Mouse (Mus musculus): ENCODE measurements around the gene Atp11c.

Atp11c gene

DNA sequence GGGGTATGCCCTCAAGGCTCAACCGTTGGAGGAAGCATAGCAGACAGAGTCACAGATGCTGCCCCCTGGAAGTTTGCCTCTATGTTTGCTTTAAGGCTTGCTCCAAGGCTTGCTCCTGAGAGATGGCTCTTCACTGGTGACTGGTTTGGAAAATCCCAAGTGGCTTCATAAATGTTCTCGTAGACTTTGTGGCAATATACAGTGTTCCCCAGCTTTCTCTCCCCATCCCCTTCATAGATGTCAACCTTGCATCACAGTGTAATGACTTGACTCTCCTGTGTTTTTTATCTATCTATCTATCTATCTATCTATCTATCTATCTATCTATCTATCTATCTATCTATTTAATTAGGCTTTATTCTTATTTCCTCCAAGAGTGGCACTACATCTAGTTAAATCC lies at the start of gene Atp11c:
Atp11c (minus strand) TSS at position 101 of the 400 bp plus-strand sequence.
- no peak for DNase-seq (ENCODE audit: low spot score)

DNA sequence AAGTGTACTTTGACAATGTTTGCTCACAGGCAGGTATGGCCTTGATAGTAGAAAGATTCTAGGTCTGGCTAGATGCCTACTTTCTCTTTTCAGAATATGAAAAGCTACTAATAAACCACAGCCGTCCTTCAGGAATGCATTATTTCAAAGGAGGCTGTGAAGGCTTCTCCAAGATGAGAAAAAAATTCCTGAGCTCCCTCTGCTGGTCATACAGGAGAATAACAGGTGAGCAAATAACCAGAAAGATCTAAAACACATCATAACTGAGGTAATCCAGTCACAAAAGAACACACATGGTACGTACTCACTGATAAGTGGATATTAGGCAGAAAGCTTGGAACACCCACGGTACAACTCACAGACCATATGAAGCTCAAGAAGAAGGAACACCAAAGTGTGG lies 16.7 kb upstream of the Atp11c start:
- peak; percentile 2 for DNase-seq (ENCODE audit: low spot score)

DNA sequence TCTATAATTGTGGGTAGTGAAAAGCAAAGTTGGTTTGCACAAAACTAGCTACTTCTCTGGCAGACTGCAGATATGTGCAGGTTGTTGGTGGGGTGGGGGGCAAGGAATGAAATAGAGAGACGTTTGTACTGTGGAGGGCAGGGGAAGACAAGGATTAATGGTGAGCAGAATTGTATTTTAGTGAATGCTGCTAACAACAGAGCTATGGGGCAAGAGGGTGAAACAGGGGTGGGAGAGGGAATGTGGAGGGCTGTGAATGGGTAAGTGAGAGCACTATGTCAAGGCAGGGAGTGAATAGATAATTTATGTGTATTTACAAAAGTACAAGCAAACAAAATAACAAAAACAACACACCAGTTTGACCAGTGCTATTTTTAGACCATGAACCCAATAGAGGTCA lies 22.0 kb downstream of the Atp11c start:
- DNase-seq (ENCODE audit: low spot score), result no peak

DNA sequence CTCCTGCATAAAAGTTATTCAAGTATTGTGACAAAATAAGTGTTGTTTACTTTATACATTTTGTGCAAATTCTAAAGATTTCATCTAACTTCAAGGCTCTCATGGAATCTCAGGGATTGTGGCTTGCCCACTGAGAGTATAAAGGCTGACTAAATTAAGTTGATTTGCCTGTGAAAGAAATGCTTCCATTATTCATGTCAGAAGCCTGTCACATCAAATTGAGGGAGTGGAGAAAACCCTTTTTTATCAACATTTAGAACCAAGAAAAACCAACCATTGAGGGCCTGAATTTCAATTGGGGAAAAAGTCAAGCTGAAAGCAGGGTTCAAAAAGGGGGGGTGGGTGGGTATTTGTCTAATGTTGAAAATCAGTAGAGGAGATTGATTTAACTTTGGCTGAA lies 23.5 kb downstream of the Atp11c start:
- DNase-seq (ENCODE audit: low spot score), result no peak

DNA sequence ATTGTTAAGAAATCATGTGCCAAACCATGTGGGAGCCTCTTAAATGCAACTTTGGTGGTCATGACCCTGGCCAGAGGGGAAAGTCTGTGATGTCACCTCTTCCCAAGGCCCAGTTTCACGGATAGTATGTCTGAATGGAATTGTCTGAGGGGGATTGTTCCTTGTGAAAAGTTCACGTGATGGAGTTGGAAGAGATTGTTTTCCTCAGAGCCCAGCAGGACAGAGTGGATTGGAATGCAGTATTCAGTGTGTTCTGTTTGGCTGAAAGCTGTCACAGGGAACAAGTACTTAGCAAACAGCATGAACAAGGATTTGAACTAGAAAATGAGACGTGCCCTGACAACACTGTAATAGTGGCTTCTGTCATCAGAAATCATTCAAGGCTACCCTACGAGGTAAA lies 37.3 kb downstream of the Atp11c start:
- DNase-seq (ENCODE audit: low spot score), result no peak

DNA sequence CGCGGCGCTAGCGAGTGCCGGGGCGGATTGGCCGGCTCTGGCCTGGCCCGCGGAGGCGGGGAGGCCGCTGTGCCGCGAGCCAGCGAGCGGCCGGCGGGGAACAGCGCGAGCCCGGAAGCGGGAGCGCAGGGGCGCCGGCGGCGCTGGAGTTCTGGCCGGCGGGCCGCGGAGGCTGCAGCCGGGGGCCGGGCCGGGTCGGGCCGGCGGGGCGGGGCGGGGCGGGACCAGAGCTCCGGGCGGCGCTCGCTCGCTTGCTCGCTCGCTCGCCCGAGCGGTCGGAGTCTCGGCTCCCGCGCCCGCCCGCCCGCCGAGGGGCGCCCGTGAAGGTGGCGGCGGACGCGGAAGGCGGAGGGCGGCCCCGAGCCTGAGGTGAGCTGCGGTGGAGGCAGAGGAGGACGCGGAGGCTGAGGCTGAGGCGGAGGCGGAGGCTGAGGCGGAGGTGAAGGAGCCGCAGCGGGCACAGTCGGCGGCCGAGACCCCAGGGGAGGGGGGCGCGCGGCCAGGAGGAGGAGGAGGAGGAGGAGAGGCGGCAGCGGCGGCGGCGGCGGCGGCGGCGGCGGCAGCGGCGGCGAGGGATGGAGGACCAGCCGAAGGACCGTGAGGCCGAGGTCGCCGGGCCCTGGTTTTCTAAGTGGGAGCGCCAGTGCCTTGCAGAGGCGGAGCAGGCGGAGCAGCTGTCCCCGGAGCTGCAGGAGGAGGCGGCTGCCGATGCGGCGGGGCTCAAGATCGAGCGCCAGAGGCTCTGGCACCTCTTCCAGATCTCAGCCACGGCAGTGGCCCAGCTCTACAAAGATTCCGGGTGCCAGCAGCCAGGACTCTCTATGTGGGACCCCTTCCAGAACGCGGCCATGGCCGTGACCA lies 44.8 kb downstream of the Atp11c start:
- DNase-seq (ENCODE audit: low spot score), result no peak

DNA sequence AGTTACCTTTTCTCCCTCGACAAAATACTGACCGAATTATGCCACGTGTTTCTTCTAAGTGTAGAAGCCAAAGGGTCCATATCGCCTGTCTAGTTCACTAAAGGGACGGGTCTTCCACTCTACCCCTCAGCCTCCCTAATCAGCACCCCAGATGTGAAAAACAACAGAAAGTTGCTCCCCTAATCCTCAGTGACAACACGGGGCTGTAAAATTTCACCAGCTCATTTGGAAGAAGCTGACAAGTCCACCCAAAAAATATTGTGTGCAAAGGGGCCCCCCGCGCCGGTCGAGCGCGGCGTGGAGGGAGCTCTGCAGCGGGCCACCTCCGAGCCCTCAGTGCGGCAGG lies 45.4 kb downstream of the Atp11c start:
- no peak for DNase-seq (ENCODE audit: low spot score)

DNA sequence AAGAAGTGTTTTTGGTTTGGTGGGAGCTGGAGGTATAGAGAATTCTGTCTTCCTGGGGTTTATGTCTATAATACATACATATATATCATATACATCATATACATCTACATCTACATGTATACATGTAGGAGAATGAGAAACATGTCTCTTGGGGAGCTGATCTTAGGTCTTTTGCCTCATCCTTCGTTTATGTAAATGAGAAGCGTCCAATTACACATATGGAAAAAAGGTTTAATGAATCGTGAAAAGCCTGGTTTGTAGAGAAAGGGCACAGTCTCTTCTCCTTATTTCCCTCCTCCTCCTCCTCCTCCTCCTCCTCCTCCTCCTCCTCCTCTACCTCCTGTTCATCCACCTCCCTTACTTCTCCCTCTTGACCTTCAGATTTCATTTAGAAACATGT lies 46.6 kb downstream of the Atp11c start:
- no peak for DNase-seq (ENCODE audit: low spot score)

DNA sequence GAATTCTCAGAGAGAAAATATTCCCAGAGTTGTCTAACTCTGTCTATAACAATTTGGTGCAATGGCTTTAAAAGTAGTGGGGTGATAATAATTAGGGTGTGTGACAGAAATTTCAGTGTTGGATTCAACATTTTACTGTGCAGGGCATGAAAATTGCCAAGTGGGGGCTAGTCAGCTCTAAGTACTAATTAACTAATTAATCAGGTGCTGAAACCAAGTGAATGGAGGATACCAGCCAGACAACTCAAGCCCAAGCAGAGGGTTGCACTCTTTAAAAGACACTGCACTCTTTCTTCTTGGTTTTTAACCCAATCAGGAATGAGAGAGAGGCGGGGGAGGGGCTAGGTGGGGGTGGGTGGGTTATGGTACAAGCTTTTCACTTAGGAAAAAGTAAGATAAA lies 47.1 kb downstream of the Atp11c start:
- DNase-seq (ENCODE audit: low spot score), result no peak

DNA sequence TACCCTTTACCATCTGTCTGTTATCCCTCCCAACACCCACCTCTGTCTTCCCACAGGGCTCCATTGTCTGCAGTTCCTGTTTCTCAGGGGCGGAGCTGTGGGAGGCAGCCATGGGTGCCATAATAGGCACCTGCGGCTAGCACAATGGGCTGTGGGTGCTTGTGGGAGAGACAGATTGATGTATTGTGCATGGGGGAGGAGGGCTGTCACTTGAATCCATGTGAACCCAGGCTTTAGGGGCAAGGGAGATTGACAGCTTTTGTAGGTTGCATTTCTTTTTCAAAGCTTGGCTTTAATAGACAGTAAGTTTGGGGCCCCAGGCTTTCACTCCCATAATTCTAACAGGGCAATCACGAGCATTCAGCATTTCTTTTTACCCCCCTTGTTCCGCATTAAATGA lies 48.4 kb downstream of the Atp11c start:
- no peak for DNase-seq (ENCODE audit: low spot score)

DNA sequence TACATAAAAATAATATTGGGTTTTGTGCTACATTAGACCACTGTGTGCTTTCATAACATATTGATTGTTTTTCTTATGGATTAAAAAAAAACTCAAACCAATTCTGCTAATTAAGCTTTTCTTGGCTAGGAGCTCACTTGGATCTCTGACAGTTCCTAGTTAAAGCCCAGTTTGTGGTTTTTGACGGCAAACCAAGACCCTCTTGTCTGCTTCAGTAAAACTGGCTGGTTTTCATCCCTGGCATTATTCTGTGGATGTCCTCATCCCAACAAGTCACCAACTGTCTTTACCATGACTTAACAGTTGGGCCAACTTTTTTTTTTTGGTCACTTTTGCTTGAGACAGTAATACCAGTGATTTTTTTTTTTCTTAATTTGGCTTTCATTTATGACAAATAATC lies 49.6 kb downstream of the Atp11c start:
- DNase-seq (ENCODE audit: low spot score), result no peak

DNA sequence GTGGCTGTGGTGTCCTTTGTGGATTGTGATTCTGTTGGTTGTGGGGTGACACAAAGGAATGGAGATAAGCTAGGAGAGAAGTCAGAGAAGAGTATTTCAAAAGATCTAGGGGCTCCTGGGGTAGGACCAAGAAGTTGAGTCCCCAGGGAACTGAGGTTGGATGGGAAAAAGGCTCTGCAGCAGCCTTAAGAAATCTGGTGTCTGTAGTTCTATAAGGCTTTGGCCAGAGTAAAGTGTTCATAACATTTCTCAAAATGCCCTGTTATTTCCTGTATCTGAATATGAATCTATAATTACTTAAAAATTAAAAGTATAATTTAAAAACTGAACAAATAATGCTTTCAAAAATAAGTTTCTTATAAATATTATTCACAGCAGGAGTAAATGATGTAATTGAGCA lies 53.3 kb downstream of the Atp11c start, which contains the start of gene Gm7073:
Gm7073 (minus strand) TSS at position 101 of the 400 bp plus-strand sequence.
- no peak for DNase-seq (ENCODE audit: low spot score)

DNA sequence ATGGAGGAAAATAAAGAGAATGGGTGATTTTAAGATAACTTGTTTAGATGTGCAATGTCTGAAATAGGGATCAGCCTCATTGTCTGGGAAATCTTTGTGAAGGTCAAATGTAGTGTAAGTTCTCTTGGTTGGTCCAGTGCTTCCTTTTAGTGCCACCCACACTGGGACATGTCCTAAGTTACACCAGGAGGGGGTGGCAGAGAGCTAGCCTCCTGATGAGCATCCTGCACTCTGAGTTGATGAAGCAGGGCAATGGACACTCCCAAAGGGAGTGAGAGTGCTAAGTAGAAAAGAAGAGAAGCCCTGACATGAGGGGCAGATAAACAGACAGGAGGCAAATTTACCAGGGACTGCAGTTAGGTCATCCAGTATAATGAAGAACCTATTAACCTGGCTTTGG lies 88.5 kb downstream of the Atp11c start:
- no peak for DNase-seq (ENCODE audit: low spot score)

DNA sequence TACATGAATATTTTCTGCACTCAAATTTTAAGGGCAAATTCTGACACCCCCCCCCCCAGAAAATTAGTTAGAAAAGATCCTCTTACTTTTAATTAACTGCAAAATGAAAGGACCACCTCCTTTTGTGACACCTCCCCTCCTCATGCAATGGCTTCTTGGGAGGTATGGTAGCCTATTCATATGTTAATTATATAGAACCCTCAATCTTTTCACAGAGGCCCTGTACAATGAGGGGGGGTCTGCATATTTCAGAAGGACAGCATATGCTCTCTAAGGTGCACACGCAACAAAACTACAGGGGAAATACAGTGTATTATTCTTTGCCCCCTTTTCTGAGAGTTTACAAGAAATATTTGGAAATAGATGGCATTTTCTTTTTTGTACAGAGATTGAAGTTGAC lies 94.7 kb downstream of the Atp11c start:
- no peak for DNase-seq (ENCODE audit: low spot score)

DNA sequence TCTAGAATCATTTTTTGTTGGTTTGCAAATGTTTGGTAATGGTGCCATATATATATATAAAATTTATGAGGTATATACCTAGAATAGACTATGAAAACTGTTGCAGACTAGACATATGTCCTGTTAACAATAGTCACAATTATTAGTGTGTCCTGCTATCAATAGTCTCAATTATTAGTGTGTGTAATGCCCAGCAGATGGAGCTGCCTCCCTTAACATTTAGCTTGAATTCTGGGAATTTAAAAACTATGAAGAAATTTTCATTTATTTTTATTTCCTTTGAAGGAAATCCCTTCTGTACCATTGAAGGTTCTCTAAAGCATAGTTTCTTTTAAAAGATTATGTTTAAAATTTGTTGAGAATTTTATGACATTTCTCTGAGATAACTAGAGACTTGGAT lies 97.2 kb downstream of the Atp11c start:
- DNase-seq (ENCODE audit: low spot score), result no peak

DNA sequence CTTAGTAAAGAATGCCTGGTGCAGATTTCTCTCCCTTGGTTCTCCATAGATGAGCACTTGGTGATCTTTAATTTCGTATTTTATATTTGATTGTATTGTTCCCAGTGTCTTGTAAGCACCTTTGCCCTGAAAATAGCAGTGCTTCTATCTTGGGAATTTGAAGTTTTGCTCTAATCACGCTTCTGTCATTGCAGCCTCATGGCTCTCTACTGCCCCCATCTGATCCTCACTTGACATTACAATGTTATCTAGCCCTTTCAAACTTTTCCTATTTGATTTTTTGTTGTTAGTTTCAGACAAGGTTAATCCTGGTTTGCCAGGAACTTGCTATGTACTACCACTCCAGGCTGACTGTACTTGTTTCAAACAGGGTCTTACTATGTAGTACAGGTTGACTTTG lies 128.7 kb downstream of the Atp11c start:
- DNase-seq (ENCODE audit: low spot score), result peak; percentile 3

DNA sequence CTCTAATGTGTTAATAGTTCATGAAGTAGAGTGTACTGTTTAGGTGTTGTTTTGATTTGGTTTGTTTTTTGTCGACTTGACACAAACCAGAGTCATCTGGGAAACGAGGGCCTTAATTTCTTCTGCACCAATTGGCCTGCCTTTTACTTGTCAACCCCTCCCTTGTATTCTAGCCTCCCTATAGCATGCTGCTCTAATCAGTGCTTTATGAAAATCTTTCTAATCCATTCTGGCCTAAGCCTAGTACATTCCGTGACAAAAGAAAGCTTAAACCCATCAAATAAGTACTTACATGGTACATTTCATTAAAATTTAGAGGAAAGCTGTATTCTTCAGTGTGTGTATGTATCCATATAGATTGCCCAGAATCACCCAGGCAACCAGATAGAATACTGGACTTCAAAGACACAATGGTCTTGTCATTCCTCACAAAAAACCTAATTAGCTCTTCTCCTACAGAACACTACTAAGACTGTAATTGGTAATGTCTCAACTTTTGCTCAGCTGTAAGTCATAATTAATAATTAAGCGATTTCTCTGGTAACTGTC lies 177.9 kb downstream of the Atp11c start:
- no peak for DNase-seq (ENCODE audit: low spot score)

DNA sequence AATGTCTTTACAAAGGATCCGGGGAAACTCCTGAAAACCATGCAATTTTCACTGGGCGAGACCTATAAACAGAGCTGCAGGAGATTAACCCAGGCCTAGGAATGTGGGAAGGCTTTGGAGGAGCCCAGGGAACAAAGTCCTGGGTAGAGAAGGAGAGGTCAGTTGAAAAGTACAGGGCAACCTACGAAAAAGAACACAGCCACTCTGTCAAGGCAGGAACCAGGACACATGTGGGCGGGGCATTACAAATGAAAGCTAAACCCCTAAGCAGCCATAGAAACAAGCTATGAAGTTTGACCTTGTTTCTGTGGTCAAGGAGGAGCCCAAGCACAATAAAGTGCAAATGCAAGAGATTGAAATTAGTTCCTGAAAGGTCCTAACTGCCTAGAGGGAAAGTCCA lies 186.8 kb downstream of the Atp11c start:
- DNase-seq (ENCODE audit: low spot score), result no peak

DNA sequence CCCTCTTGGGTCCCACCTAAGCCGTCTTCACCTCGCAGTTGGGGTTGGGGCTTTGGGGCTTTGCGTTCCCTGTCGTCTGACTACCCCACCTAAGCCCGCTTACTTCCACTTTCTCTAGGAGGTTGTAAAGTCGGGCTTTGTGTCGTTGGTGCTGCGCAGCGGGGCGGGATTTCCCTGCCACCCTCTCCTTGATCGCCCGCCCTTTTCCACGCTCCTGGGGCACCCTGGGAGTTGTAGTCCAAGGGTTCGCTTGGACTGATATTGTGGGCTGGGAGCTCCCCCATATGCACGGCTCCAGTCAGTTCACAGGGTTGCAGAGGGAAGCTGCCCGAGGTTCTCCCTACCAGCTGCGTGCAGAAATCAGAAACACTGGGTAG lies 187.8 kb downstream of the Atp11c start:
- DNase-seq (ENCODE audit: low spot score), result peak; percentile 77

DNA sequence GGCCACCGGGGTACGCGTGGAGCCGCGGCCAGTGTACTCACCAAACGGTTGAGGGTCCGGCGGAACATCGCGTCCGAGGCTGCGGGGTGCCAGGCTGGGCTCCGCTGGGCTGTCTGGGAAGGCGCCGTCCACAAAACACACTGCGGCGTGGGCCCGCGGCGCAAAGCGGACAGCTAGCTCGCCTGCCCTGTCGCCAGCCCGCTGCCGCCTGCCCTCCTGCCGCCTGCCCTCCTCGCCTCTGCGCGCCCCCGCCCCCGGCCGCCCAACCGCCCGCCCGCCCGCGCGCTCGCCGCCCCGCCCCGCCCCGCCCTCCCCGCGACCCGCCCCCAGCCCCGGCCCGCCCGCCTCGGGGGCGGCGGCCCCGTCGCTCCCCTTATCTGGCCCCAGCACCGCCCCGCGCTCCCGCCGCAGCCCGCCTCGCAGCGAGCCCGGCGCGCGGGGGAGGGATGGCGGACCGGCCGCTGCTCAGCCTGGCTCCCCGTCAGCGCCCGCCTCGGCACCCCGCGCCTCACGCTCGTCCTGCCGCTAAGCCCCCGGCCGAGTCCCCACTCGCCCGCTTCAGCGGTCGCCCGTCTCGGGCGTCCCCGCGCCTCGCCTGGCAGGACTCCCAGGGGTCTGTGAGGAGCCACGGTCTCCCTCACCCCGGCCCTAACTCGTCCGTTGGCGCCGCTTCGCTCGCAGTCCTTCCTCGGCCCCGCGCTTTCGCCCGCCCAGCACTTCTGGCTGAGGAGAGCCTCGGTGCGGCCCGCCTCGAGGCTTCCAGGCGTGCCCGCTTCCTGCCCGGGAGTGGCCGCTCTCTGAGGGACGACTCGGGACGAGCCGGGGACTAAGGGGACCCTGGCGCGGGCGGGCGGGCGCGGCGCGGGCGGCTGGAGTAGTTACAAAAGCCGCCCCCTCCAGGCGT lies 188.5 kb downstream of the Atp11c start:
- peak; percentile 46 for DNase-seq (ENCODE audit: low spot score)

DNA sequence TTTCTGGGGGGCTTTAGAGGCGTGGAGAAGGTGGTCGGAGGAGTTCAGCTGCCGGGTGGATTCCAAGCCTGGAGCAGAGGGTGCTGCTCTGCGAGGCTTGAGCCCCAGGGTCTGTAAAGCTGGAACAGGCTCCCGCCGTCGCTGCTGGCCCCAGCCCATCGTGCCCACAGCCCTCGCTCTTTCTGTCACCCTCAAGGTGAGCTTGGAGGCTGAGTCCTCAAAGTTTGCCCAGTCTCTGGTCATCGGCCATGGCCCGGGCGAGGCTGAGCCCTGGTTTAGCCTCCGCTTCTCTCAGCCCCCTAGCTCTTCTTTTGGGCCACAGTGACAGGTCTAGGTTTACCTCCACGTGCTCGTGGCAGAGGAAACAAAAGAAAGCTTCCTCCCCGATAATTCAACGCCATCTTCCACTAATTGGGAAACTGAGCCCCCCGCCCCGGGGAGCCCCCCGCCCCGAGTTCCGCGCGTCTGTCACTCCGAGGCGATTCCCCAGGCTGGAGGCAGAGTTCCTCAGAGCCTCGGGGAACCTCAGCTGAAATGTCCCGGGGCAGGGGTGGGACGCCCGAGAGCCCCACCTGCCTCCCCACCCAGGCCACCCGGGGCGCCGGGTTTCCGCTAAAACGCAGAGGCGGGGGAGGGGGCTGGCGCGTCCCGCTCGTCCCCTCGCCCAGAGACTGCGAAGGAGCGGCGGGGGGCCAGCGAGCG lies 189.3 kb downstream of the Atp11c start:
- no peak for DNase-seq (ENCODE audit: low spot score)

DNA sequence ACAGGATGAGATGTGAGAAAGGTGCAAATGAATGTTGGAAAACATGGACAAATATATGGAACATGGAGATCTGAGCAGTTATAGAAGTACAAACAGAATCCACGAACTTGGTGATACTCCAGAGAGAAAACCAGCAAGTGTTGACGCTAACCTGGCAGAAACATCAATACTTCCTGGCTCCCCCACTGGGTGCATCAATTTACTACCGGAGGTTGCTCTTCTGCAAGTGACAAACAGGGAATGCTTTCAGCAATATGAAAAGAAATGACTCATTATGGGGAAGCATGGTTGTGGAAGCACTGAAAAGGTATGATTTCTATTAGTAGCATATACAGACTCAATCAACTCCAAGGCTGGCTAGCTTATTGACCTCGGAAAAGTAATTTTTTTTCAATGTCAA lies 198.2 kb downstream of the Atp11c start:
- no peak for DNase-seq (ENCODE audit: low spot score)
